Mouse (Mus musculus) liver, embryonic 16.5 days (tissue): ENCODE results near the gene Sp1. TPM values are rescaled to one million over a fixed set of nuclear protein-coding genes. Genes with fewer than 3 reads are reported as not detected.

Experiments
- ATAC-seq: fragments of 200-750 bp; cut with Nextera tagmentation; 2 replicates; pipeline ENCODE4 v1.8.0; 2017; ENCODE audit warnings: low read depth, mild to moderate bottlenecking, moderate number of reproducible peaks, moderate library complexity
- H3K27ac ChIP-seq: fragments of 300-500 bp; sonication (generic); 2 replicates; pipeline ENCODE4 v1.5.1; 2014; ENCODE audit warnings: mild to moderate bottlenecking, low read length
- H3K27me3 ChIP-seq: fragments of 300-500 bp; sonication (generic); 2 replicates; pipeline ENCODE4 v1.6.1; 2014; ENCODE audit warnings: low read depth, low read length, mixed read lengths; ENCODE audit not compliant: control insufficient read depth, insufficient read depth
- H3K36me3 ChIP-seq: fragments of 300-500 bp; sonication (generic); 2 replicates; pipeline ENCODE4 v1.6.1; 2014; ENCODE audit warnings: mild to moderate bottlenecking; ENCODE audit not compliant: control insufficient read depth, insufficient read depth
- H3K4me1 ChIP-seq: fragments of 300-500 bp; sonication (generic); 2 replicates; pipeline ENCODE4 v1.6.1; 2014; ENCODE audit warnings: low read depth, low read length, mixed read lengths; ENCODE audit not compliant: control insufficient read depth
- H3K4me2 ChIP-seq: fragments of 300-500 bp; sonication (generic); 2 replicates; pipeline ENCODE4 v1.6.1; 2014; ENCODE audit warnings: low read depth, low read length, mixed read lengths
- H3K4me3 ChIP-seq: fragments of 300-500 bp; sonication (generic); 2 replicates; pipeline ENCODE4 v1.5.1; 2014; ENCODE audit warnings: low read depth, mild to moderate bottlenecking, low read length
- H3K9ac ChIP-seq: fragments of 300-500 bp; sonication (generic); 2 replicates; pipeline ENCODE4 v1.6.1; 2014; ENCODE audit warnings: low read depth, low read length
- H3K9me3 ChIP-seq: fragments of 300-500 bp; sonication (generic); replicated peaks from 2 replicates; pipeline ENCODE4 v1.6.1; 2016; ENCODE audit warnings: low read length; ENCODE audit not compliant: control insufficient read depth
- WGBS: fragments of 180-500 bp; shearing (Covaris S2); extraction: QIAGEN DNeasy Blood & Tissue Kit; methylation state at CpG from one replicate; pipeline ENCODE4 v1.1.7; 2014; ENCODE audit not compliant: insufficient replicate concordance; 5-methylcytosine and 5-hydroxymethylcytosine counted together
- polyA plus RNA-seq: library from polyadenylated mRNA; unstranded; fragments of >200 nt; fragmentation: Nextera tagmentation; extraction: Ambion mirVana; gene quantifications from 2 replicates; pipeline ENCODE4 v1.2.1, GENCODE M21; 2015

Gene Sp1
- polyA plus RNA-seq, 1 experiment from 2014 or later = 3.7 TPM

DNA sequence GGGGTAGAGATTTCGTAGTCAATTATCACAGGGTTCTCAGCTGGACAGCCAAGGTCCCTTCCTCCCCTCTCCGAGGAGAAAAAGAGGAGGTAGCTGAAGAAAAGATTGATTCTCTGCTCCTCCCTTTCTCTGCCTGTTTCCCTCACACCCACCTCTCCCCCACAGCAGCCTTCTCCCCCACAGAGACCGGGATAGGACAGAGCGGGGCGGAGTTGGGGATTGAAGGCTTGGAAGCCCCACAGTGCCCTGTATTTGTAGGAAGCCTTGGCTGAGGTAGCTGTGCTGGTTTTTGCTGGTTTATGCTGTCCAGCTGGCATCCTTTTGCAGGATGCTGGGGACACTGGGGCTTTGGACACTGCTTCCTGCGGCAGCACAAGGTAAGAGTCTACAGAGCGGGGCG, 39.2 kb downstream of the Sp1 start, which contains the start of gene Amhr2:
TSS of gene Amhr2 (plus strand) at position 222 of the 400 bp plus-strand sequence.
- H3K4me3 ChIP-seq = no peak within 1 kb of the TSS
- H3K4me1 ChIP-seq = no peaks in the 10 kb centered on the region
- no peaks in the 10 kb centered on the region for H3K36me3 ChIP-seq
- WGBS = 81% methylated on average over 8 of the region's 8 CpGs
- no peak within 1 kb of the TSS for H3K4me2 ChIP-seq
- no peaks in the 10 kb centered on the region for H3K9me3 ChIP-seq
- H3K27me3 ChIP-seq = no peaks in the 10 kb centered on the region
- H3K9ac ChIP-seq = no peak within 1 kb of the TSS
- no peak within 1 kb of the TSS for H3K27ac ChIP-seq
- no peak for ATAC-seq

DNA sequence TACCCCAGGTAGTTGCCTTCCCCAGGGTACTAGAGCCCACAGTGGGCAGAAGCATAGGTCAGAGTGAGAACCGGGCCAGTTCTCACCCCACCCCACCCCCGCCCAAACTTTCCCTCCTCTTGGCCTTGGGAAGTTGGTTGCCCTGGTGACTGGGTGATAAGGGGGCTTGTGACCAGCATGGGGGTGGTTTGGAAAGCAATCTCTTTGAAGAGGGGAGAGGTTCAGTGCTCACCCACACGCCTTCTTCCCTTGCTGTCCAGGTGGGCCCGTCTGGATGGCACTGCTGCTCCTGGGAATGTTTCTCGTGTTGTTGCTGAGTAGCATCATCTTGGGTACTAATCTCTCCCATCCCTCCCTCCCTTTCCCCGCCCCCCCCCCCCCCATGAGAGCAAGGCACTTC, 40.5 kb downstream of the Sp1 start:
- no peak for ATAC-seq
- WGBS = 27% methylated on average over 5 of the region's 6 CpGs

DNA sequence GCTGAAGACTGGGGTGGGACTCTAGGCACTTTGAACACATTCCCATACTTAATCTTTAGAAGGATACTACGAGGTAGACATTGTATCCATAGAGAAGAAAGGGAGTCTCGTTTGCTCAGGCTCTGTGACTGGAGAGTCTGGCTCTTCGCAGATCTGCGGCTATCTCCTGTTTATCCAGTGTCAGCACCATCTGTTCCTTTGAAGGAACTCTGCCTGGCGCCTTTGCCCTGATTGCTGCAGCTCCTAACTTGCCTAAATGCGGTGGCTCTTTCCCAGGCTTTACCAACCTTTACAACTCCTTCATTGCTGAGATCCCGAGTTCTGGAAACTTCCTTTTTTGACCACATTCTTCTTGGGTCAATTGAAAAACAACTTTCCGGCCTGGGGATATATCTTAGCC, 43.4 kb downstream of the Sp1 start:
- no peaks in the 10 kb centered on the region for H3K9me3 ChIP-seq
- WGBS = 54% methylated on average over 8 of the region's 8 CpGs
- H3K4me3 ChIP-seq = no peak overlapping the region
- no peak overlapping the region for H3K9ac ChIP-seq
- H3K27me3 ChIP-seq = no peaks in the 10 kb centered on the region
- no peaks in the 10 kb centered on the region for H3K36me3 ChIP-seq
- no peak overlapping the region for H3K4me2 ChIP-seq
- peaks cover 3% of the 10 kb centered on the region; the same call in 1 of the 2 replicates for H3K4me1 ChIP-seq
- no peak overlapping the region for H3K27ac ChIP-seq
- ATAC-seq = no peak

More for the DNA sequence above, 40.5 kb downstream of the Sp1 start:
- no peak overlapping the region for H3K27ac ChIP-seq
- H3K9ac ChIP-seq = no peak overlapping the region
- H3K4me2 ChIP-seq = no peak overlapping the region
- peaks cover 3% of the 10 kb centered on the region; the same call in 1 of the 2 replicates for H3K4me1 ChIP-seq
- no peaks in the 10 kb centered on the region for H3K9me3 ChIP-seq
- no peaks in the 10 kb centered on the region for H3K36me3 ChIP-seq
- no peak overlapping the region for H3K4me3 ChIP-seq
- H3K27me3 ChIP-seq = no peaks in the 10 kb centered on the region

DNA sequence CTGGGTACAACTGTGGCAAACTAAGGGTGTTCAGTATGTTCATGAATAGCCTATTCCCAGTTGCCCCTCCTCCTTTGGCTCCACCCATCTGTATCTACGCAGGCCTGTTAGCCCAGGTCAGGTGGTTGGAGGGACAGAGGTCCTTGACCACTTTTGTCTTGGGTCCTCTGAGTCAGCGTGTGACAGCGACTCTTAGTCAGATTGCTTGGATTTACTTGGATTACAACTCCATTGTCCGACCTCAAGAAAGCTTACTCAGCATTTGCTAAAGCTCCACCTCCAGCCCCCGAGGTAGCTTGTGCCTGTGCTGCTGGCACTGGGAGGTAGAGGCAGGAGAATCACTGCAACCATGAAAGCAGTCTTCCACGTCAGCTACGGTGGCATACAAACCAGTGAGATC, 45.0 kb downstream of the Sp1 start:
- H3K9ac ChIP-seq = 0 out of 2 replicates have a peak overlapping the region, but pooled peaks have one; percentile 11
- H3K27me3 ChIP-seq = no peaks in the 10 kb centered on the region
- no peak overlapping the region for H3K27ac ChIP-seq
- no peaks in the 10 kb centered on the region for H3K36me3 ChIP-seq
- H3K4me2 ChIP-seq = peak overlapping the region; percentile 35
- WGBS = 35% methylated on average over 7 of the region's 7 CpGs
- peaks cover 3% of the 10 kb centered on the region; the same call in 1 of the 2 replicates for H3K4me1 ChIP-seq
- no peaks in the 10 kb centered on the region for H3K9me3 ChIP-seq
- peak; percentile 52; the same call in 1 of the 2 replicates for ATAC-seq
- H3K4me3 ChIP-seq = peak overlapping the region; percentile 14

DNA sequence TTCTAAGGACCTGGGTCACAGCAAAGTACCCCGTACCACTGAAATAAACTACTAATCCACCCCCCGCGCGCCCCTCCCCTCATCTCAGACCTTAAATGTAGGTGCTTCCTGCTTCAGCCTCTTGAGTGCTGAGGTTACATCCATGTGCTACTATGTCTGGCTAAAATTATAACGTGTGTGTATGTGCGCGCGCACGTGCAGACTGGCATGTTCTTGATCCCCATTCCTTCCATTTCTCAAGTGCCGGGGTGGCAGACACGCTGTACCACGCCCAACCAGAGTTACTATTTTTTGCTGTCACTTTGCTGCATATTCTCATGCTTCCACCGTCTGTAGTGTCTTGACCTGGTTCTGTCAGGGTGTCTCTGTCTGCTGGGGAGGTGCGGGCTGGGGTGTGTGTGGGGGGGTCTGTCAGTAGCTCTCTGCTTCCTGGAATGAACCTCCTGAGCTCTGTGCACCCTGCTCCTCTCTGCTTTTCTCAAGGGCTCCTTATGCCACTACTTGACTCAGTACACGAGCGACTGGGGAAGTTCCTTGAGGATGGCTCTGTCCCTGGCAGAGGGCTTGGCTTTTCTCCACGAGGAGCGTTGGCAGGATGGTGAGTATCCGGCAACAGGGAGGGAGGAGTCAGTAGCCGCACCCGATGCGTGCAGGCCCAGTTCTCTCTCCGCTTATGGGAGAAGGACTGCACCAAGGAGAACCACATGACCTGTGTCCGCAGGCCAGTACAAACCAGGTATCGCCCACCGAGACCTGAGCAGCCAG, 45.9 kb downstream of the Sp1 start:
- Histone ChIP-seq H3K9me3 (no peaks in the 10 kb centered on the region), H3K4me1 (peaks cover 3% of the 10 kb centered on the region; the same call in 1 of the 2 replicates), H3K36me3 (no peaks in the 10 kb centered on the region), H3K9ac (no peak overlapping the region), H3K27ac (no peak overlapping the region), H3K4me3 (no peak overlapping the region), H3K4me2 (no peak overlapping the region), H3K27me3 (no peaks in the 10 kb centered on the region)
- ATAC-seq = no peak
- 76% methylated on average over 26 of the region's 26 CpGs for WGBS

DNA sequence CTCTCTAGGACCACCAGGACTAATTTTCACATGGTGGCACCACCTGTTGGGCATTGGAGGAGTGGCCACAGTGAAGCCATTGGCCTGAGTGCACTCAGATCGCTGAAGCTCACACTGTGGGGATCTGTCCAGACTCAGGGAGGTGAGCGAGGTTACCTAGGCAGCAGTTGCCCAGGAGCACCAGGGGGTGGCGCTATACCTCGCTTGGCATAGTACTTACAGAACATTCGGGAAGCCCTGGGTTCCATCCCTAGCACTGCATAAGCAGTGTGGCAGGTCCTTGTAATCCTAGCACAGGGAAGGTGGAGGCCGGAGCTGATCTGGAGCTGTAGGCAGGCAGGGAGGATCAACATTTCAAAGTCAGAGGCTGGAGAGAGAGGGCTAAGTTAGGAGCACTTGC, 50.0 kb downstream of the Sp1 start:
- no peak overlapping the region for H3K9ac ChIP-seq
- no peaks in the 10 kb centered on the region for H3K27me3 ChIP-seq
- peaks cover 33% of the 10 kb centered on the region for H3K4me1 ChIP-seq
- no peak overlapping the region for H3K4me3 ChIP-seq
- H3K36me3 ChIP-seq = no peaks in the 10 kb centered on the region
- WGBS = 42% methylated on average over 6 of the region's 6 CpGs
- no peak overlapping the region for H3K27ac ChIP-seq
- no peak overlapping the region for H3K4me2 ChIP-seq
- no peaks in the 10 kb centered on the region for H3K9me3 ChIP-seq
- ATAC-seq = no peak

DNA sequence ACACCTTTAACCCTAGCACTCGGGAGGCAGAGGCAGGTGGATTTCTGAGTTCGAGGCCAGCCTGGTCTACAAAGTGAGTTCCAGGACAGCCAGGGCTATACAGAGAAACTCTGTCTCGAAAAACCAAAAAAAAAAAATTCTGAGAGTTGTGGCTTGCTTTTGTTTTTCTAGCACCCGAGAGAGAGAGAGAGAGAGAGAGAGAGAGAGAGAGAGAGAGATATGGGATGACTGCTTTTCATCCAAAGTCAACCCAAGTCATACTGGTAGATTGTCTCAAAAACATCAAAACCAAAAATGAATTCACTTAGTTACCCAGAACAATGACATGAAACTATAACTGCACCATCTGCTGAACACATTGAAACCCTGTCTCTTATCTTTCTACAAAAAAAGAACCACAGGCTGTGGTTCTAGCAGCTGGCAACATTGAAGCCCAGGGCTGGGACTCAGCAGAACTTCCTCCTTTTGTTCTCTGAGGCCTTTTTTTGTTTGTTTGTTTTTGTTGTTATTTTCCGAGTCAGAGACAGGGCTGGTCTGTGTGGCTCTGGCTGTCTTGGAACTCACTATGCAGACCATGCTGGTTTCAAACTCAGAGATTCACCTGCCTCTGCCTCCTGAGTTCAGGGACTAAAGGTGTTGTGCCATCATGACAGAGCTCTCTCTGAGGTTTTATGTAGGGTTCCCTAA, 52.2 kb downstream of the Sp1 start:
- peak overlapping the region; percentile 91 for H3K27ac ChIP-seq
- H3K27me3 ChIP-seq = no peaks in the 10 kb centered on the region
- H3K9ac ChIP-seq = peak overlapping the region; percentile 19; the same call in 1 of the 2 replicates

DNA sequence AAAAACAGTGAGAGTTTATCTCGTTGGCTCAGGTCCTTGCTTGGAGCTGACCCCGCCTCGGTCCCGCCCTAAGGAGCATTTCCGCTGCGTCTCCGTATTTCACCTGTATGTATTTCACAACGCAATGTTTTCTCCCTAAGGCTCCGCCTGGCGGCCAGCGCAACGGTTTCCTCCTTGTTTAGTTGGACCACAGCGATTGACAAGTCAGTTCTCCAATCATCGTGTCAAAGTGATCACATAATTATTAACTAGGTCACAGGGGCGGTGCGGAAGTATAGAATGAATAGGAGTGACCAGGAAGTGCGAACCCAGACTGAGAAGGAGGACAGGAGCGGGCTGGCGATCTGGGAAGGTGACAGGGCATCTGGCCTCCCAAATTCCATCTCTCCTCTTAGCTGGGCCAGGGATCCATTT, 53.0 kb downstream of the Sp1 start, which contains the start of gene Prr13:
TSS of gene Prr13 (plus strand) at position 125 of the 414 bp plus-strand sequence.
- H3K4me3 ChIP-seq = peak within 1 kb of the TSS; percentile 61
- H3K36me3 ChIP-seq = peaks cover 8% of the 10 kb centered on the region; the same call in 1 of the 2 replicates
- under 1% methylated on average over 19 of the region's 19 CpGs for WGBS
- H3K27ac ChIP-seq = peak within 1 kb of the TSS; percentile 91
- peak; percentile 80 for ATAC-seq
- H3K4me1 ChIP-seq = peaks cover 40% of the 10 kb centered on the region
- H3K9me3 ChIP-seq = no peaks in the 10 kb centered on the region
- H3K9ac ChIP-seq = peak within 1 kb of the TSS; percentile 61
- no peaks in the 10 kb centered on the region for H3K27me3 ChIP-seq
- peak within 1 kb of the TSS; percentile 70 for H3K4me2 ChIP-seq

More for the DNA sequence above, 52.2 kb downstream of the Sp1 start:
- no peak for ATAC-seq
- Histone ChIP-seq H3K4me3 (peak overlapping the region; percentile 61), H3K9me3 (no peaks in the 10 kb centered on the region), H3K4me1 (peaks cover 40% of the 10 kb centered on the region), H3K4me2 (peak overlapping the region; percentile 70), H3K36me3 (peaks cover 4% of the 10 kb centered on the region; the same call in 1 of the 2 replicates)
- 37% methylated on average over 5 of the region's 5 CpGs for WGBS
